Mouse (Mus musculus) kidney, postnatal 25 days (tissue): ENCODE data around the gene Sept11.

ENCODE experiments used
- DNase-seq, 2 experiments: peaks; one replicate each; pipeline ENCODE4 v3.0.0; 2021; ENCODE audit warnings: mixed read lengths in 2 of 2

Gene Sept11

DNA sequence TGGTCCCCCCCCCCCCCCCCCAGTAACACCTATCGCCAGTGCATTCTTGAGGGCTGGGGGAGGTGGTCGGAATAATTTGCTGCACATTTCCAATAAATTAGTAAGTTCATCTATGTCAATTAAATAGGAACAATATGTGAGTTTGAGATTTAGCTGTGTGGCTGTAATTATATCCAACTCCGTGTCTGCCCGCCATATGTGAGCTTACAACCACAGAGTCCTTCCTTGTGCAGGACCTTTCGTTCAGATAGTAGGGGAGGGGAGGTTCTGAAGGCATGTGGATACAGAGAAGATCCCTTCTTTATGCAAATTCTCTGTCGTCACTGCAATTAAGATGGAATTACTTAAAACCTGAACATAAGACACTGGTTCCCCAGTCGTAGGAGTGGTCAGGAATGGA is 2.1 kb downstream of the Sept11 start:
- no peak for DNase-seq

DNA sequence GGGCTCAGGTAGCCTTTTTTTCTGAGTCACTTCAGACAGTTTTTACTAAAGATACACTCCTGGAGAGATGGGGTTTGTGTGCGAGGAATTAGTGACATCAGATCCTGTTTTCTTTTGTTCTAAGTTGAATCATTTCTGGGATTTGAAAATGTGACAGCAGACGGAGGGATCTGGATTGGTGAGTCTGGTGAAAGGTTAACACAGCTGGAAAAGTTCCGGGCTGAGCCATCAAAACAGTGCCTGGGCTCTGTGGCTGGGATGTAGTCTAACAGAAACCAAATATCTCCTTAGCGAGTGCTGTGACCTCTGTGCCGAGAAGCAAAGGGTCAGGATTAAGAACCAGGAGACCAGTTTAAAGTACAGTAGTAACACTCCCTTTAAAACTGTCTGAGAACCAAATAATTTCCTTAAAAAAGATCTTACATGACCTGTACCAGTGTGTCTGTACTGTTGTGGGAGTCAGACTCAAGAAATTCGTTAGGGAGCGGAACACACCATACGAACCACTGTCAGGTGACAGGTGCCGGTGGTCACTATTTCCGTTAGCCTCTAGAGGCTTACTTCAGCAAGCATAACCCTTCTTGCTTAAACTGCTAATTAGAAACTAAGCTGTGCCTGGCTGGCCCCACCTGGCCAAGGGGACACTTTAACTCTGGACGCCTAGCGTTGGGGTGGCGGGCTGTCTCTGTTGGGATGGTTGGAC is 4.1 kb downstream of the Sept11 start:
- peak; percentile 75 to 80 for DNase-seq

DNA sequence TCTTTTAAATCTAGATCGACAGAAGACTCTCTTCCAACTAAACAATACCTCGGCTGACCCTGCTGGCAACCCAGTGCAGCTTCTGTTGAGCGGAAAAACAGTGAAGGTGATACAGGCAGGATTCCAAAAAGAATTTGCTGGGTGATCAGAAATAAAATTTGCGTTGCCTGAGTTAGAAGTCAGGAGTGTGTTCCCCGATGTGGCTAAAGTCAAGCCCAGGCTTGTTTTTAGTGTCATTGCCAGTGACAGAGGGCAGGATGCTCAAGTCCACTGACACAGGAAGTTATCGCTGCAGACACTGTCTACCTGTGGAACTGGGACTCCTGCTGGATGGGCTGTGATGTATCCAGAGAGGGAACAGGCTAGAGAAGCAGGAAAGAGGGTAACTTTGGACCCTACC is 5.0 kb downstream of the Sept11 start:
- no peak for DNase-seq

DNA sequence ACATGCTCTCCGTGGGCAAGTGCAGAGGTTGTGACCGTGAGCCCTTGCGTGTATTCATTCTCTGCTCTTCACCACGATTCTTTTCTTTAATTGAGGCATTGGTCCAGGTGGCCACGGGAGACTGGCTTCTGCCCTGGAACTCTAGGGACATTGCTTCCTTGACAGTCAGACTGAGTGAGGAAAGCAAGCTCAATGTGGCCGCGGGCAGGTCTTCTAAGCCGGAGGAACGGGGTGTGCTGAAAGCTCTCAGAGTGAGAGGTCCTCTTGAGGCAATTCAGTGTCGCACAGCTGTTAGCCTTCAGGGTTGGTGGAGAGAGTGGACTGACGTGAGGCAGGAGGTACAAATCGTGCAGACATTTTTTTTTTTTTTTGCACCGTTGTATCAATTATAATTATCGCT is 5.6 kb downstream of the Sept11 start:
- DNase-seq = no peak

DNA sequence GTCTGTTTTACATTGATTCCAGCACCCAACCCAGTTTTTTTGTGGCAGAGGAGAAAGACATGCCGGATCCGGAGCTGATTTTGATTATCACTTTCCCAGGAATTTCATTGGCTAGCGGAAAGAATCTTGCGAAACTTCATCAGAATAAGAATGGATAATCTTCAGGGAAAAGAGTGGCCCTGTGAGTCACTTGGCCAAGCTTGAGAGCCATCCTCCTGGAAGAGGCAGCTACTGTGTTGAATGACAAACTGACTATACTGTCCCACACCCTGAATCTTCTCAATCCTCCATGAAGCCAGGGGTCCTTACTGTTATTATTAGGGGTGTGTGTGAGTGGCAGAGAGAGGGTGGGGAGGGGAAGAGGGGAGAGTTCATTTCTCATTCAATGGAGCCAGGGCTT is 7.7 kb downstream of the Sept11 start:
- DNase-seq = no peak

DNA sequence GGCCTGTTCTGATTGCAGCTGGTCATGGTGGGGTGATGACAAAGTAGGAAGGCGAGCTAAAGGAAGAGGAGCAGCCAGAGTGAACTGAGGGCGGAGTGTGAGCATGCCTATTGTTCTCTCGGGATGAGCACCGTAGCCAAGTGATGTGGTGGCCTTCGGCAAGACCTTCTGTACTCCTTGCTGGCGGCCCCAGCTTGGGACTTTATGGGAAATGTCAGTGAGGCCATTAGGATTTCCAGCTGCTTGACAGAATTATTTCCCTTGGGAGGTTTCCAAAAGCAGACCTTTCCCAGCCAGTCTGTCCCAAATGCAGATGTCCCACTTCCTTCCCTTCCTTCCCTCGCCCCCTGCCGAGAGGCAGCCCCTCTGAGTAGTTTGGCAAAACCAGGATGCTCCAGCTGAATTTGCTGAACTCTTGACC is 8.1 kb downstream of the Sept11 start:
- DNase-seq = peak; percentile 67 to 85

DNA sequence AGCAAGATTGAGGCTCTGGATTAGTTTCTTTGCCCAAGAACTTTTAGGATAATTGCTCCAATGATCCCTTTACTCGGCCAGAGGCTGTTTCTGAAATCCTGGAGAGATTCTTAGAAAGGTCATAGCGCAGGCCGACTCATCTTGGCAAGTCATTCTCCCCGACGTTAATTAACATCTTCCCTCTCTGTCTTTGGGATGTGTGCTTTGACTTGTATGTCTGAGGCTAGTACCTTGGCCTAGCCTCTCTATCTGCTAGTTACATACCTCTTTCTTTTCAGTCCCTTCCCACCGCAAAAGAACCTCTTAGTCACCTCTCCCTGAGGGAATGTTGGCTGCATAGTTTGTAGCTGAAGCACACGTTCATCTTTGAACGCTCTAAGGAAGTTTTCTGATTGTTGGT is 10.4 kb downstream of the Sept11 start:
- DNase-seq = no peak

DNA sequence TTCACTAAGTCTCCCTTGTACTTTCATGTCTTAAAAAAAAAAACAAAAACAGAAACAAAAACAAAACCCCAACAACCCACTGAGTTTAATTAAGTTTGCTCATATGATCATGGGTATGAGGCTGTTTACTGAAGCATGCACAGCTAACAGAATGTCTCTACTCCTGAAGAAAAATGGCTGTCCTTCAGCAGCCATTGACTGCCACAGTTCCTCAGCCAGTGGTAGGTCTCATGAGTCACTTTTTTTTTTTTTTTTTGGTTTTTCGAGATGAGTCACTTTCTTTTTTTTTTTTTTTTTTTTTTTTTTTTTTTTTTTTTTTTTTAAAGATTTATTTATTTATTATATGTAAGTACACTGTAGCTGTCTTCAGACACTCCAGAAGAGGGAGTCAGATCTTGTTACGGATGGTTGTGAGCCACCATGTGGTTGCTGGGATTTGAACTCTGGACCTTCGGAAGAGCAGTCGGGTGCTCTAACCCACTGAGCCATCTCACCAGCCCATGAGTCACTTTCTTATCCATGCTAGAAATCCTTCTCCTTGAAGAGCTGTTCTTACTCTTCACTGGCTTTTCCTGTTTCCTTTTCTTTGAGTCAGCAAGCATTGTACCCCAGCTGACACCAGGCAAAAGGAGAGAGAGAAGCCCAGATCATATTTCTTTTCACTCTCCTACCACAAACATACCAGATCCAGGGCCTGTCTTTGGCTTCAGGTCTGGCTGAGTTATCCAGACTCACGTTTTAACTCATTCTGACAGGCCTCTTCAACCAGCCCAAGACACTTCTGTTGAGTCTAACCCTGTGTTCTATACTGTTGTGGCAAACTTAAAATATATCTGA is 12.0 kb downstream of the Sept11 start:
- DNase-seq = no peak

DNA sequence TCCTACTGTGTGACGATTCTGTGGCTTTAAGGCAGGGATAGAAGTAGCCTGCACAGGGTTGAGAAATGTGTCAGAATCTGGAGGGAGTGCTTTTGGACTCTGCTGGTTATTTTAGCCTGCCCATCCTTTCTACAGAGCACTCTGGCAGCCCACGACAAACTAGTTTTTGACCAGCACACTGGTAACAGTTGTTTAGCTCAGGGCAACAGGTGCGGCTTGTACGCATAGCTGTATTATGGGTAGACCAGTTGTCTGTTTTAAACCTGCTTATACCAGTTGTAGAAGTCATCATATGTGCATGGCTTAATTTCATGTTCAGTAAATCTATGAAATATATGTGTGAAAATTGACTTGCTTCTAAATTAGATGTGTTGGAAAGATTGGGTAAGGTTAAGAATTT is 12.8 kb downstream of the Sept11 start:
- no peak for DNase-seq

DNA sequence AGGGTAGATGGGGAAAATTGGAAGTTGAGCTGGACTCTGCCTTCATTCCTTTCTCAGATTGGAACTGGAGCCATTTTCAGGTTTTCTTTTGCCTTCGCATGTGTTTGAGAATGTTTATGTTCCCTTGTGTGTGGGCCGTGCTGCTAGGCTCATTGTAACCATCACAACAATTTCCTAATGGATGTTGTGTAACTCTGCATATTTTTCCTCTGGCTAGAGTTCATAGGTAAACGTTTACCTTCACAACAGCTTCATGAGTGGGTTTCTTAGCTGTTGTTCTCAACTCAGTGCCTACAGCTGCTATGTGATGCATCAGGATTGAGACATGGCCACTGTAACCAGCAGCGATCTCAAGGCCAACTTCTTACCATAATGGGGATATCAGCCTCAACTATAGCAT is 15.5 kb downstream of the Sept11 start:
- DNase-seq = no peak

DNA sequence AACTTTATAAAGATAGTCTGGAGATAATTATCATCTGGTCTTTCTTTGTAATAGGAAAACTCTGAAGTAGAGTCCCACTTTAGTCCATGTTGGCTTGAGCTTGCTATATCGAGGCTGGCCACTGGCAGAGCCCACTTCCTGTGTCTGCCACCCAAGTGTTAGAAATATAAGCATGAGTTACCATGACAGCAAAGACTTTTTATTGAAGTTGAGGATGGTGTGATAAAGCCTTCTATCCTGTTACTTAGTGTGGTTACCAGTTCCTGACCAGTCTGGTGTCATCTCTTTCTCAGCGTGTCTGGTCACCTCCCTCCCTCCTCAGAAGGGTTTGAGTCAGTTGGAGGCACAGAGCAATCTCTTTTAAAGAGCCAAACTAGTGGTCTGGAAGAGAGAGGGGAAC is 16.3 kb downstream of the Sept11 start:
- DNase-seq = no peak

DNA sequence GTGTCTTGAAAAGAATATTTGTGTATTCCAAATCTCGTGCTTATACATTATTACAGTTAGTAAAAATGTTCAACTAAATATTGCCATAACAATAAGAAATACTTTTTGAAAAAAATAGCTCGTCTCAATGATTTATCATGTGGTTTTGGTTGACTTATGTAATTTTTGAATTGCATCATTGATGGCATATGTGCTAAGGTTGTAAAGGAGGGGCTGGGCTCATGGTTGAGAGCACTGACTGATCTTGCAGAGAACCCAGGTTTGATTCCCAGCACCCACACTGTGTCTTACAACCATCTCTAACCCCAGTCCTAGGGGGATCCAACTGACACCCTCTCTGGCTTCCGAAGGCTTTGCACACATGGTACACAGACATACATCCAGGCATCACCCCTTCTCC is 19.1 kb downstream of the Sept11 start:
- DNase-seq = no peak

DNA sequence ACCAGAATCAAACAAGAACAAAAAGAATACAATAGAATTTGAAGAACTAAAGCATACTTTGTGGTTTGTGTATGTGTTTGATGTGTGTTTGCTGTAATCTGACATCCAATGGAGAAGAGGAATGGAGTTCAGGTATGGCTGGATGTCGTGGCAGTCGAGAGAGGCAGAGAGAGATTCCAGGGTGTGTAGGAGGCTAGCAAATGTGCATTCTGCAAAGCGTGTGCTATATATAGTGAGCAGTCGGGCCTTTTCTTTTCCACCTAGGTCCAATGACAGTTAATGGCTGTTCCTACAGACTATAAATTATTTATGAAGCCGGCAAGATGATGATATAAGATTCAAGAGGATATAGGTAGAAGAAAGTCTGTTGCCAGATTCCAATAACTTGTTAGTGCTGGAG is 20.3 kb downstream of the Sept11 start:
- no peak for DNase-seq

DNA sequence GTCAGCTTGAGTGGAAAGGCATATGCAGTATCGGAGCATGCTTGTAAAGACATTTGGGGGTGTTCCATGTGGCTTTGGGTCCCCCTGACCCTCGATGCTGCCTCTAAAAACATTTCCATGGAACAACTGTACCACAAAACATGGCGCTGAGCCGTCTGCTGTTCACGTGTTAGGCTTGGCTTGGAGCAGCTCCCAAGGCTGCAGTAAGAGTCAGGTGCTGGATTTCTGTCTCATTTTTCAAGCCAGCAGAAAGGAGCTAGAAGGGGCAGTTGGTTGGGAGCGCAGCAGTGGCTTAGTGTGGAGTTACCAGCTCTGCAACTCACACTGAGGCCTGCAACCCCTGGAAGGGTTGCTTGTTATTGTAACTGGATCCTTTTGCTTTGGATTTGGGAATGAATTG is 21.3 kb downstream of the Sept11 start:
- DNase-seq = no peak

DNA sequence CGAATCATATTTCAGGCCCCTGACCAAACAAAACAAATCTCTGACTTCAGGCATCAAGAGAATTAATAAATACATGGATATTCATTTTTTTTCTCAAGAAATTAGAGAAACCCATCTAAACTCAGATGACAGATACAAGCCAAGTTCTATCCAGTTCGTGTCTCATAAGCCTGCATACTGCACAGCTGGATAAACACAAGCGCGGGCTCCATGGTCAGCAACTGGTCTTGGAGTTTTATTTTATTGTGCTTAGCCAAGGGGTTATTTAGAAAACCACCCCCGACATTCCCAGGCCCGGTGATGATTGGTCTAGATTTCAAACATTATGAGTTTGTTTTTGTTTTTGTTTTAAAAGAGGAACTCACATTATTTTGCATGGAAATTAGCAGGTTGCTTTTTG is 21.8 kb downstream of the Sept11 start:
- DNase-seq = no peak

DNA sequence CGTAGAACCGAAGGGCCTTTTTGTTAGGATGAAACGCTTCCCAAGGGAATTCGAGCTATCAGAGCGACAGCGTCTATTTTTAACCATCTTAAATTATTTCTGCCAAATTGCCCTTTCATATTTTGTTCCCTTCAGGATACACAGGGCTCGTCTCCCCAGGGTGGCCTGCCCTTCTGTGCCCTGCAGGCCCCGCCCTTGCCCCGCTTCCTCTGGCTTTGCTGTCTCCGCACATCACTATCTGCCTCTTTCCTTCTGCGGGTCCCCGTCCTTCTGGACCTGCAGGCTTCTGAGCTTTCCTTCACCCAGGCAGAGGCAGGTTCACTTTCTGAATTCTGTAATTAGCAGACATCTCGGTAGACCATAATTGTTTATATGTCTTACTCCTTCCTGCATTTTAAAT is 22.6 kb downstream of the Sept11 start:
- no peak for DNase-seq

DNA sequence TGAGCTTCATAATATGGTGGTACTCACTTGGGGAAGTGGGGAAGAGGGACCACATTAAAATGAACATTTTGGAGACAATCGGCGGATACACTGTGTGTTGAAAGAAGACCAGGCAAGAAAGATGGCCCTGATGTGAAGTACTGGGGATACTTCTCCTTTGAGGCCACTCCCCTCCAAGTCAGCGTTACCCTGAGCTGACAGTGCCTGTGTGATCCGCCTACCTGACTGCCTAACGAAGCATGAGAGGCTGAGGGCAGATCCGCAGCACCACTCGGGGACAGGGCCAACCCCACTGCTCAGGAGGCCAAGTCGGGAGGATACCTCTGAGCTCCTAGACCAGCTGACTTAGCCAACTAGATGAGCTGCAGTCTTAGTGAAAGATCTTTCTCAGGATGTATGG is 24.4 kb downstream of the Sept11 start:
- DNase-seq = no peak

DNA sequence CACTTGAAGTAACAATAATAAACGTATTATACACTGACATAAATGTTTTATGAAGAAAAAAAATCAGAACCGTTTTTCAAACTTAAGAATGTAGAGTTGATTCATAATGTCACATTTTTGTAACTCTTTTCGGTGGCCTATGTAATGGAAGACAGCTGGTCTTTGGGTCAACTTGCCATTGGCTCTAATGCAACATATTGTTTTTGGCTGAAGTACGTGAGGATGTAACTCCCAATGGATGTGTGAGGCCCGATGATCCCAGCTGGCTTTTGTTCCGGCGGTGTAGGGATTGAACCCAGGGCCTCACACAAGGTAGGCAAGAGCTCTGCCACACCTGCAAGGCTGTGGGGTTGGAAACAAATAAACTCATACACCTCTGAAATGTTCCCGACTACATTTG is 28.4 kb downstream of the Sept11 start:
- no peak for DNase-seq

DNA sequence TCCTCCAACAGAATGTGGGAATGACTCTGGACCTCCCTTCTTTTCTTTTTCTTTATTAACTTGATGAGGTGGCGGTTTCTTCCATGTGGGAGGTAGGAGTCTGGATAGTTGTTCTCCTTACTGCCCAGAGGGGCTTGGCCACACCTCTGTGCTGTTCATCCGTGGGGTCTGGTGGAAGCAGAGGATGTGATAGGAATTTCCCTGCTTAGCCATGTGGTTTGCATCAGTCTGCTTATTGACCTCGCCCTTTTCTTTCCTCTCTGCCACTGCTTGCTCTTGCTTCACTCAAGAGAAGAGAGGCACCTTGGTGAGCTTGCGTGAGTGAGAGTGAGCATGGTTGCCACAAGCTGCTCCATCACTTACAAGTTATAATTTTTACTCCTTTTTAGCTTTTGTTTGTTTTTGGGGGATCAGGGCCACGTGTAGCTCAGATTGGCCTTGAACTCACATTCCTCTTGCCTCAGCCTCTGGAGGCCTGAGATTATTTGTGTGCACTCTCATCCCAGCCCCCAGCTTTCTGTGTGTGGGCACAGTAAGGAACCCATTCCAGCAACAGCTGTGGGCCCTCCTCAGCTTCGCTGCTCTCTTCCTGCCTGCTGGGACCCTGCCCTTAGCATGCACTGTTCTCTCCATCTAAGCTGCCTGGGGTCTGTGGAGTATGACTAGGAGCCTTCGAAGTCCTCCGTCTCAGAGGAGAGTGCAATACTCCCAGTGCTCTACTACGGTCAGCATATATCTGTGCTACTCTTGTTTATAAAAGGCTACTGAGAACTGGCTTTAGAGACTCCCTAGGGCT is 31.0 kb downstream of the Sept11 start:
- no peak for DNase-seq

DNA sequence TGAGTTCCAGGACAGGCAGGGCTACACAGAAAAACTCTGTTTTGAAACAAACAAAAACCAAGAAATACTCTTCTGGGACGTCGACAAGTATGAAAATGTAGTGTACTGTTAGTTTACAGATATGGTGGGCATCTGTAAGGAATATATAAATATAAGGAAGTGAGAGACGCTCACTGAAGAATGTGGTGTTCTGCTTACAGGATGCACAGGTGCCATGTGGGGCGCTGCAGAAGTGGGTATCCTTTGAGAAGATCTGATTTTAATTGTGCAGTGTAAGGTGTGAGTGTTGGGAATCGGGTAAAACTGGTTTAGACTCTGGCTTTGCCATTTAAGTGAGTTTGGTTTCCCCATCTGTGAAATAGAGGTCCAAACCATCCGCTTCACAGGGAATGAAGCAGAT is 32.1 kb downstream of the Sept11 start:
- no peak for DNase-seq

DNA sequence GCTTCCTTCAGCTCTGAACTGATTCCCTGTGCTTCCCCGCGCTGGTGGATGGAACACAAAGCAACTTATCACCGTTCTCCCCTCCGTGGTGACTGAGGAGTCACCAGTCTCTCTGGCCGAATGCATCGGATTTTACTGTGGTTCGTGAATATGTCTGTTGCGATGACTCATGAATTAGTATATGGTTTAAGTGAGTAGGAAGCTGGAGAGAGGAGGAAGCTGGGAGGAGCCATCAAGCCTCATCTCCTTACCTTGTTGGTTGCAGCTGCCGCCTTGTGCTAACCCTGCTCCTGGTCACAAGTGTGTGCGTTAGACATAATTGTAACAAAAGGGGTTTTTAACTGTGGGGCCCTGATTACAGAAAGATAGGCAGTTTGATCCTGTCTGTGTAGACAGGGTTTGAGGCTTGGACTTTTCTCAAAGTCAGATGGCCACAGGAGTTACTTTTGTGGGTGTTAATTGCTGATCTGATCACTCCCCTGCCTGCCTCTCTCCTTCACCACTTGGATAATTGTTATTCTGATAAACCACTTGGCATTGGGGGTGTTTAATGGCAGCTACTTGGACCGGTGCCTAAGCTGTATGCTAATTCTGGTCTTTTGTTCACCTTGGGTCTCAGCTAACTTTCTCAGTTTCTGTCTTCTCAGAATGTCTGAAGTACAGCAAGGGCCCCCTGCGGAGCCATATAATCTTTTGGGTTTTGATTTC is 33.1 kb downstream of the Sept11 start:
- DNase-seq = no peak

DNA sequence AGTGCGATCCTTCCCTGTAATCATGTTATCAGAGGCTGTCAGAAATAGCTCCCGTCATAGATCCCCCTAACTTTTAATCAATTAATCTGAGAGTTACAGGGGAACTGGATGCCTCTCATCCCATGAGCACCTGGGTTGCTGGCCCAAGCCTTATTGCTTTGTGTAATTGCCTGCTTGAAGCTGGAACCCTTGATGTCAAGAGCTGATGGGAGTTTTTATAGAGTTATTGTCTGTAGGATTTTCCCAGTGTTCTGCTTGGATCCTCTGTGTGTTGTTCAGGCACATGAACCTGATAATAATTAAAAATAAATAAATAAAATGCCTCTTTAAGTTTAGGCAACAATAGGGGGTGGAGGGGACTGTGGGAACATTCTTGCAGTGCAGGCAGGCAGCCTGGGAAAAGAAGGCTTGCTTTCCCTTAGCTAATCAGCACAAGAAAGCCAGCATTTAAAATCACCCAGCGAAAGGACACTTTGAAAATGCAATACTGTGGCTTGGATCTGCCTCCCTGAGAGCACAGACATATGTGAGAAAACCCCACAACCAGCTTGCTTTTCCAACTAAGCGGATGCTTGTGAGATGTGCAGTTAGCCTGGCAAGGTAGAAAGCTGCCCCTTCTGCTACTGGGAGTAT is 33.8 kb downstream of the Sept11 start:
- DNase-seq = no peak

DNA sequence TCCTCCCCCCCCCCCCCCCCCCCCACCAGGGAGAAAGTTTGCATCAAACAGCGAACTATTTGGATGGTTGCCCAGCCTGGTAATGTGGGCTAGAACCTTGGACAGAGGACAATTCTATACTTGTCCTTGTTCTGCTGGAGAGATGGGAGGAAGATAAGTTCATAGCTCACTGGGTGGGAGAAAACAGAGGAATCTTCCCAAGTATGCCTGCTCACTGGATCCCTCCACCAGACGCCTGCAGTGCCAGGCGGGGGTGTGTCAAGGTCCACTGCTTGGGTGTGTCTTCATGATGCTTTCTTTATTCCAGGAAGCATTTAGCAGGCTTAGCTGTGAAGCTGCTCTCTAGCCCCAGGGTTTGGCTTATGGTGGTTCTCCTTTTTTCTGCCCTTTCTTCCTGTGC is 34.5 kb downstream of the Sept11 start:
- DNase-seq = peak; percentile 69 to 86
